Mouse (Mus musculus) midbrain, postnatal 0 days (tissue): ENCODE results near the gene Gngt2. TPM values are rescaled to one million over a fixed set of nuclear protein-coding genes. Genes with fewer than 3 reads are reported as not detected.
"Not testable (repeated sequence)": the region's sequence is repeated elsewhere in the genome, so short reads cannot be mapped to it uniquely, and the experiment has no call there.

Source experiments
- ATAC-seq: fragments of 200-750 bp; cut with Nextera tagmentation; 2 replicates; pipeline ENCODE4 v1.8.0; 2017; ENCODE audit warnings: moderate number of reproducible peaks, mild to moderate bottlenecking, moderate TSS enrichment, moderate library complexity; ENCODE audit not compliant: low FRiP score
- DNase-seq: peaks from one replicate; pipeline ENCODE4 v3.0.0-alpha.2; 2015; ENCODE audit warnings: low spot score
- H3K27ac ChIP-seq: fragments of 300-500 bp; sonication (generic); 2 replicates; pipeline ENCODE4 v1.5.1; 2014; ENCODE audit warnings: low read depth, mild to moderate bottlenecking, low read length, mixed read lengths
- H3K27me3 ChIP-seq: fragments of 300-500 bp; sonication (generic); 2 replicates; pipeline ENCODE4 v1.6.1; 2014; ENCODE audit warnings: low read length, control low read depth, mixed read lengths; ENCODE audit not compliant: insufficient read depth
- H3K36me3 ChIP-seq: fragments of 300-500 bp; sonication (generic); 2 replicates; pipeline ENCODE4 v1.6.1; 2014; ENCODE audit warnings: low read length, control low read depth, mixed read lengths; ENCODE audit not compliant: insufficient read depth
- H3K4me1 ChIP-seq: fragments of 300-500 bp; sonication (generic); 2 replicates; pipeline ENCODE4 v1.6.1; 2014; ENCODE audit warnings: mild to moderate bottlenecking, control low read depth, antibody characterized with exemption, low read length, mixed read lengths; ENCODE audit not compliant: insufficient read depth
- H3K4me2 ChIP-seq: fragments of 300-500 bp; sonication (generic); 2 replicates; pipeline ENCODE4 v1.6.1; 2014; ENCODE audit warnings: low read depth, mild to moderate bottlenecking, low read length, mixed read lengths; ENCODE audit not compliant: poor library complexity, severe bottlenecking
- H3K4me3 ChIP-seq: fragments of 300-500 bp; sonication (generic); 2 replicates; pipeline ENCODE4 v1.5.1; 2014; ENCODE audit warnings: low read depth, mild to moderate bottlenecking, low read length, moderate library complexity
- H3K9ac ChIP-seq: fragments of 300-500 bp; sonication (generic); replicated peaks from 2 replicates; pipeline ENCODE4 v1.6.1; 2014; ENCODE audit warnings: mild to moderate bottlenecking, low read length, moderate library complexity, mixed read lengths; ENCODE audit not compliant: poor library complexity, severe bottlenecking
- H3K9me3 ChIP-seq: fragments of 300-500 bp; sonication (generic); 2 replicates; pipeline ENCODE4 v1.6.1; 2016; ENCODE audit warnings: low read length, control low read depth
- CTCF ChIP-seq: IDR thresholded peaks from 2 replicates; pipeline ENCODE4 v1.5.1; 2016; ENCODE audit warnings: antibody characterized with exemption, mild to moderate bottlenecking
- WGBS: fragments of 180-500 bp; shearing (Covaris S2); extraction: QIAGEN DNeasy Blood & Tissue Kit; methylation state at CpG from one replicate; pipeline ENCODE4 v1.1.7; 2014; 5-methylcytosine and 5-hydroxymethylcytosine counted together
- polyA plus RNA-seq: library from polyadenylated mRNA; unstranded; fragments of >200 nt; fragmentation: Nextera tagmentation; extraction: Ambion mirVana; gene quantifications from 2 replicates; pipeline ENCODE4 v1.2.1, GENCODE M21; 2015
- total RNA-seq: library from RNA; depleted of rRNA; stranded (reverse); fragments of >200 nt; gene quantifications from 2 replicates; pipeline ENCODE4 v1.2.3, GENCODE M21; 2014; rRNA removed

Gngt2 gene
- total and polyA plus RNA-seq, 2 experiments from 2014 or later: 2.4 to 3.3 TPM

- H3K9ac ChIP-seq: no peak overlapping the region
- H3K27ac ChIP-seq: no peak overlapping the region
Observed at GRCm38 (mm10) chr11:95875804-95876203, 38.8 kb downstream of the Gngt2 start.

DNA sequence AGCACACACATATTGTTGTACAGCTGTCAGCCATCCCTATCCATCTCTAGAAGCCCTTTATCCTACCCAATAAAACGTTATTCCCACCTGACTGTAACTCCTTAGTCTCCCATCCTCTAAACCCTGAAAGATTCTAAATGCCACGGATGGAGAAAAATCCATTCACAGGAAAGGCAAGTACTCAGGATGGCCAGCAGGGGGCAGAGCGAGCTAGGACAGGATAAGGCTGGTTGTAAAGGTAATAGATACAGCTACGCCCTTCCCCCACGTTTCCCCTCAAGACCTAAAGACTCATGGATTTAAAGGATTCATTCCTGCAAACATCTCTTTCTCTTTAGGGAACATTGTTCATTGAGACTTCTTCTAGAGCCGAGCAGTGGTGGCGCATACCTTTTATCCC is 39.3 kb downstream of the Gngt2 start:
- DNase-seq (peak; percentile 75), ATAC-seq (peak; percentile 23; the same call in 1 of the 2 replicates)
- Histone ChIP-seq H3K27me3 (no peaks in the 10 kb centered on the region), H3K4me2 (peak overlapping the region; percentile 33), H3K36me3 (no peaks in the 10 kb centered on the region), H3K9ac (no peak overlapping the region), H3K9me3 (no peaks in the 10 kb centered on the region), H3K4me1 (no peaks in the 10 kb centered on the region), H3K4me3 (peak overlapping the region; percentile 12; the same call in 1 of the 2 replicates), H3K27ac (no peak overlapping the region)
- TF ChIP-seq CTCF: peak; percentile 90
- 14% methylated on average over 7 of the region's 7 CpGs for WGBS

More at GRCm38 (mm10) chr11:95875804-95876203, 38.8 kb downstream of the Gngt2 start:
- Histone ChIP-seq H3K4me1 (no peaks in the 10 kb centered on the region), H3K27me3 (no peaks in the 10 kb centered on the region), H3K4me3 (peak overlapping the region; percentile 12; the same call in 1 of the 2 replicates), H3K4me2 (peak overlapping the region; percentile 33), H3K9me3 (no peaks in the 10 kb centered on the region), H3K36me3 (no peaks in the 10 kb centered on the region)
- no peak for TF ChIP-seq CTCF
- ATAC-seq (peak; percentile 52; the same call in 1 of the 2 replicates), DNase-seq (peak; percentile 40)
- 32% methylated on average over 9 of the region's 9 CpGs for WGBS

DNA sequence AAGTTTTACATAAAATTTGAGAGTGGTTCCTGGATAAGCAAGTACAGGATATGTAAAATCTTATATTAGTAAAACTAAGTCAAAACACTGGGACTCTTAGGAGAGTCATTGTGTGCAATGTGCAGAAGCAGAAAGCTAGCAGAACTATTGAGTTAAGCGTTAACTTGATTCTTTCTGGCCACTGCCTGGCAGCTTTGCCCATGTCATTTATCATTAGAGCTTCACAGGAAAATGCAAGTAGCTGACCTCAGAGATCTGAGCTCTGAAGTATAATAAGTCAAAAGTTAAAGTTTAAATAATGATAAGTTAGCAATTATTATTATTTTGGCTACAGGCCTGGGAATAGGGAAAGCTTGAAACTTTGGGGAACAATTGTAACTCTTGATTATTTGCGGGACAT is 42.8 kb downstream of the Gngt2 start:
- not testable (repeated sequence) for H3K4me2 ChIP-seq, ATAC-seq, H3K27ac ChIP-seq, H3K36me3 ChIP-seq, H3K4me3 ChIP-seq, H3K4me1 ChIP-seq, H3K9ac ChIP-seq, H3K9me3 ChIP-seq, H3K27me3 ChIP-seq, DNase-seq
- 87% methylated on average over 2 of the region's 2 CpGs for WGBS

DNA sequence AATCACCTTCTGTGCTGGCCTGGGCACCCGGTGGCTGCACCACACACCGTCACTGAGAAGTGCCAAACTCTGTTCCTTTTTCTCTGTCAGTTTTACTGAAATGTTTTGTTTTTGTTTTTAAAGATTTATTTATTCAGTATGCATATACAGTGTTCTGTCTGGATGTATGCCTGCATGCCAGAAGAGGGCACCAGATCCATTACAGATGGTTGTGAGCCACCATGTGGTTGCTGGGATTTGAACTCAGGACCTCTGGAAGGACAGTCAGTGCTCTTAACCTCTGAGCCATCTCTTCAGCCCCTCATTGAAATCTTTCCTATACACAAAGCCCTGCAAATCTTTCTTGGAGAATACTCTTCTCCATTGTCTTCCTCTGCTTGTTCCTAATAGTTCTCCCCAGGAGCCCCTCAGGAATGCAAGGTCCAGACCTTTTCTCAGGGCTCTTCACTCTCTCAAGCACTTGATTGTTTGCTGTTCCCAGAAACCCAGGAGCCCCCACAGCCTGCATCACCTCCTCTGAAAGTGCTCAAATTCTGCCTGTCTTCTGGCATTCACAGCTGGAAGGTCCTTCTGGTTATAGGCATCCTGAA is 53.5 kb downstream of the Gngt2 start:
- Histone ChIP-seq H3K9ac (no peak overlapping the region), H3K27me3 (no peaks in the 10 kb centered on the region), H3K4me2 (no peak overlapping the region), H3K27ac (no peak overlapping the region), H3K4me3 (no peak overlapping the region), H3K9me3 (no peaks in the 10 kb centered on the region), H3K36me3 (no peaks in the 10 kb centered on the region), H3K4me1 (no peaks in the 10 kb centered on the region)
- DNase-seq: no peak
- 86% methylated on average over 2 of the region's 2 CpGs for WGBS
- TF ChIP-seq CTCF: peak; percentile 34
- no peak for ATAC-seq

Other genes with a start within 250 kb of the Gngt2 start
- gene Ngfr, start 249.5 kb upstream of the Gngt2 start, total RNA-seq: 11.1 and 16.9 TPM in 2 replicates
- 5.1 and 5.2 TPM in 2 replicates for gene Ngfr, start 249.5 kb upstream of the Gngt2 start, polyA plus RNA-seq
- gene Phb, start 170.3 kb upstream of the Gngt2 start, total RNA-seq: 132 and 137 TPM in 2 replicates
- 207 and 222 TPM in 2 replicates for gene Phb, start 170.3 kb upstream of the Gngt2 start, polyA plus RNA-seq
- gene Zfp652, start 124.5 kb upstream of the Gngt2 start, total RNA-seq: 25.3 and 25.7 TPM in 2 replicates
- 12.6 and 13.2 TPM in 2 replicates for gene Zfp652, start 124.5 kb upstream of the Gngt2 start, polyA plus RNA-seq
- gene B130006D01Rik, start 113.6 kb upstream of the Gngt2 start, total RNA-seq: 0.66 and 2.1 TPM in 2 replicates
- gene B130006D01Rik, start 113.6 kb upstream of the Gngt2 start, polyA plus RNA-seq: 0.32 and 0.51 TPM in 2 replicates
- gene Phospho1, start 12.7 kb upstream of the Gngt2 start, total RNA-seq: 0.85 and 2.1 TPM in 2 replicates
- not detected in 2 replicates for gene Phospho1, start 12.7 kb upstream of the Gngt2 start, polyA plus RNA-seq
- gene Abi3, start 5.3 kb downstream of the Gngt2 start, total RNA-seq: 1.0 and 1.1 TPM in 2 replicates
- gene Abi3, start 5.3 kb downstream of the Gngt2 start, polyA plus RNA-seq: 1.5 TPM in 2 replicates
- not detected in 2 replicates for gene B4galnt2, start 77.7 kb downstream of the Gngt2 start, total RNA-seq
- not detected in 2 replicates for gene B4galnt2, start 77.7 kb downstream of the Gngt2 start, polyA plus RNA-seq
- 2.2 and 3.2 TPM in 2 replicates for gene Igf2bp1, start 168.7 kb downstream of the Gngt2 start, total RNA-seq
- 1.2 and 1.3 TPM in 2 replicates for gene Igf2bp1, start 168.7 kb downstream of the Gngt2 start, polyA plus RNA-seq
- gene Gip, start 187.3 kb downstream of the Gngt2 start, total RNA-seq: not detected in 2 replicates
- not detected in 2 replicates for gene Gip, start 187.3 kb downstream of the Gngt2 start, polyA plus RNA-seq
- 23.2 and 38.6 TPM in 2 replicates for gene Snf8, start 197.7 kb downstream of the Gngt2 start, total RNA-seq
- gene Snf8, start 197.7 kb downstream of the Gngt2 start, polyA plus RNA-seq: 114 TPM in 2 replicates
- 59.7 and 62.2 TPM in 2 replicates for gene Ube2z, start 228.2 kb downstream of the Gngt2 start, total RNA-seq
- gene Ube2z, start 228.2 kb downstream of the Gngt2 start, polyA plus RNA-seq: 33.0 and 36.0 TPM in 2 replicates
- gene Atp5g1, start 238.5 kb downstream of the Gngt2 start, total RNA-seq: 469 and 710 TPM in 2 replicates
- 984 and 1,088 TPM in 2 replicates for gene Atp5g1, start 238.5 kb downstream of the Gngt2 start, polyA plus RNA-seq